Mouse (Mus musculus): ENCODE data around the gene D930007J09Rik.
A peak's percentile ranks its signal among the peaks of the same experiment; 100 is the strongest.

The D930007J09Rik gene

GRCm38 (mm10) chr13:32819926-32820325 lies 17.3 kb upstream of the D930007J09Rik start:
- DNase-seq (ENCODE audit: low read depth, low spot score) = no peak

GRCm38 (mm10) chr13:32819241-32819640 lies 16.6 kb upstream of the D930007J09Rik start:
- DNase-seq (ENCODE audit: low read depth, low spot score) = no peak

GRCm38 (mm10) chr13:32807624-32808023 lies 5.0 kb upstream of the D930007J09Rik start:
- no peak for DNase-seq (ENCODE audit: low read depth, low spot score)

- no peak for DNase-seq (ENCODE audit: low read depth, low spot score)
Observed at GRCm38 (mm10) chr13:32806820-32807219, 4.2 kb upstream of the D930007J09Rik start.

GRCm38 (mm10) chr13:32803701-32804345 lies 1.2 kb upstream of the D930007J09Rik start:
- no peak for DNase-seq (ENCODE audit: low read depth, low spot score)

- peak; percentile 99 for DNase-seq (ENCODE audit: low read depth, low spot score)
Observed at GRCm38 (mm10) chr13:32801693-32802221, 892 bp downstream of the D930007J09Rik start, which contains the start of gene Wrnip1. TSS of gene Wrnip1 (plus strand) at chr13:32802038.

GRCm38 (mm10) chr13:32800859-32801258 lies 1.8 kb downstream of the D930007J09Rik start:
- no peak for DNase-seq (ENCODE audit: low read depth, low spot score)

GRCm38 (mm10) chr13:32799131-32799530 lies 3.5 kb downstream of the D930007J09Rik start:
- no peak for DNase-seq (ENCODE audit: low read depth, low spot score)

GRCm38 (mm10) chr13:32797085-32797484 lies 5.6 kb downstream of the D930007J09Rik start:
- no peak for DNase-seq (ENCODE audit: low read depth, low spot score)

GRCm38 (mm10) chr13:32795166-32795565 lies 7.5 kb downstream of the D930007J09Rik start:
- no peak for DNase-seq (ENCODE audit: low read depth, low spot score)

GRCm38 (mm10) chr13:32794619-32795018 lies 8.0 kb downstream of the D930007J09Rik start:
- no peak for DNase-seq (ENCODE audit: low read depth, low spot score)

- DNase-seq (ENCODE audit: low read depth, low spot score) = no peak
Observed at GRCm38 (mm10) chr13:32789781-32790180, 12.9 kb downstream of the D930007J09Rik start.

GRCm38 (mm10) chr13:32787584-32787983 lies 15.1 kb downstream of the D930007J09Rik start:
- DNase-seq (ENCODE audit: low read depth, low spot score) = no peak

GRCm38 (mm10) chr13:32783816-32784215 lies 18.8 kb downstream of the D930007J09Rik start, which contains the start of gene Mylk4:
TSS of gene Mylk4 (minus strand) at chr13:32783954.
- no peak for DNase-seq (ENCODE audit: low read depth, low spot score)

- DNase-seq (ENCODE audit: low read depth, low spot score) = no peak
Observed at GRCm38 (mm10) chr13:32783055-32783454, 19.6 kb downstream of the D930007J09Rik start.

GRCm38 (mm10) chr13:32778861-32779260 lies 23.8 kb downstream of the D930007J09Rik start:
- DNase-seq (ENCODE audit: low read depth, low spot score) = no peak

- no peak for DNase-seq (ENCODE audit: low read depth, low spot score)
Observed at GRCm38 (mm10) chr13:32776350-32776749, 26.3 kb downstream of the D930007J09Rik start.

GRCm38 (mm10) chr13:32775889-32776288 lies 26.8 kb downstream of the D930007J09Rik start:
- DNase-seq (ENCODE audit: low read depth, low spot score) = no peak

- DNase-seq (ENCODE audit: low read depth, low spot score) = no peak
Observed at GRCm38 (mm10) chr13:32769960-32770359, 32.7 kb downstream of the D930007J09Rik start.

- no peak for DNase-seq (ENCODE audit: low read depth, low spot score)
Observed at GRCm38 (mm10) chr13:32768104-32768503, 34.5 kb downstream of the D930007J09Rik start.

- no peak for DNase-seq (ENCODE audit: low read depth, low spot score)
Observed at GRCm38 (mm10) chr13:32764448-32764847, 38.2 kb downstream of the D930007J09Rik start.

GRCm38 (mm10) chr13:32763141-32763540 lies 39.5 kb downstream of the D930007J09Rik start:
- DNase-seq (ENCODE audit: low read depth, low spot score) = no peak

- no peak for DNase-seq (ENCODE audit: low read depth, low spot score)
Observed at GRCm38 (mm10) chr13:32760795-32761194, 41.9 kb downstream of the D930007J09Rik start.
